Mouse (Mus musculus) embryonic fibroblast, embryonic 13.5 days (primary cell): Measurements from ENCODE around the gene Ccnd2. TPM values are rescaled to one million over a fixed set of nuclear protein-coding genes. Genes with fewer than 3 reads are reported as not detected.
A peak's percentile ranks its signal among the peaks of the same experiment; 100 is the strongest.

Source experiments
- H3K27ac ChIP-seq: 2 replicates; pipeline ENCODE4 v1.5.1; 2012; ENCODE audit warnings: low read length, control low read depth, inconsistent platforms; ENCODE audit not compliant: insufficient read depth
- H3K4me1 ChIP-seq: 2 replicates; pipeline ENCODE4 v1.6.1; 2011; ENCODE audit warnings: low read length; ENCODE audit not compliant: control insufficient read depth, insufficient read depth
- H3K4me3 ChIP-seq: 2 replicates; pipeline ENCODE4 v1.5.1; 2011; ENCODE audit warnings: mild to moderate bottlenecking, control low read depth, low read length; ENCODE audit not compliant: insufficient read depth
- CTCF ChIP-seq: IDR thresholded peaks from 2 replicates; pipeline ENCODE4 v1.5.1; 2011; ENCODE audit warnings: mild to moderate bottlenecking, control low read depth, low read length, moderate library complexity, borderline replicate concordance; ENCODE audit not compliant: insufficient read depth
- POLR2A ChIP-seq: IDR thresholded peaks from 2 replicates; pipeline ENCODE4 v1.6.1; 2011; ENCODE audit warnings: low read depth, mild to moderate bottlenecking, control low read depth, low read length, moderate library complexity
- polyA plus RNA-seq: library from polyadenylated mRNA; stranded (reverse); fragments of >200 nt; gene quantifications from 2 replicates; pipeline ENCODE4 v1.2.4, GENCODE M21; 2011; ENCODE audit warnings: low read depth; ENCODE audit not compliant: missing spikeins, insufficient read length

Ccnd2 gene
- polyA plus RNA-seq, 1 experiment: 2,298 TPM

DNA sequence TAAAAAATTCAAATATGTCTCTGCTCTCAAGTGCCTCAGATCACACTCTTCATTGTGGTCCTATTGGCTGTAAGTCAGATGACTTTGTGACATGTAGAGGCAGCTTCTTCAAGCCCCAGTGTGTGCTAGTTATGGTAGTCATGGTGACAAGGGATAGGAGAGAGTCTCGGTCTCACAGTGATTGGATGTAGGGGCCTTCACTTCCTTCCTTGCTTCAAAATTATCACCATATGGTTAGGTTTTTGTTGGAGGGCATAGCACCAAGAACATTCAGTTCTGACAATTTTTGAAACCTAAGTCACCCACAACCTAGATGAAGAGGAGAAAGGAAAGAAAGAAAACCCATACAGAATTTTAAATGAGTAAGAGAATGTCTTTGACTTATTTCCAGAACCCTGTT lies 5.3 kb upstream of the Ccnd2 start:
- no peak overlapping the region for H3K27ac ChIP-seq
- no peaks in the 10 kb centered on the region for H3K4me1 ChIP-seq
- TF ChIP-seq POLR2A (no peak), CTCF (no peak)
- no peak overlapping the region for H3K4me3 ChIP-seq

DNA sequence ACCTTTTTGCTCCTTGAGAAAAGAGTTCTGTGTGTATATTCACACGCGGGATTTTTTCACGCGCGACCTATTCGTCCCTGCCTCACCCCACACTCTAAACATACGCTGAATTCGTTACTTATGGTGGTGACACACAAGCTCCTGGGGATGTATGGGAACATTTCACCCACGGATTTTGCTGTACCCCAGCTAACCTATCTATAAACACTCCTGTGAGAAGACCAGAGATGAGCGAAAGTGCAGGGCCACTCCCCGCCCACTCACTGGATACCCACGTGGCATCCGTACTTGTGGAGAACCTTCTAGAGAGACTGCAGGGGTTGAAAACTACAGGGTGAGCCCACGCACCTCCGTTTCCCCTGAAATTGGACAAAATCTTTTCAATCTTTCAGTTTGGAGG lies 3.5 kb upstream of the Ccnd2 start:
- no peaks in the 10 kb centered on the region for H3K4me1 ChIP-seq
- H3K27ac ChIP-seq: no peak overlapping the region
- no peak for TF ChIP-seq POLR2A
- TF ChIP-seq CTCF: no peak
- peak overlapping the region; percentile 46 for H3K4me3 ChIP-seq

DNA sequence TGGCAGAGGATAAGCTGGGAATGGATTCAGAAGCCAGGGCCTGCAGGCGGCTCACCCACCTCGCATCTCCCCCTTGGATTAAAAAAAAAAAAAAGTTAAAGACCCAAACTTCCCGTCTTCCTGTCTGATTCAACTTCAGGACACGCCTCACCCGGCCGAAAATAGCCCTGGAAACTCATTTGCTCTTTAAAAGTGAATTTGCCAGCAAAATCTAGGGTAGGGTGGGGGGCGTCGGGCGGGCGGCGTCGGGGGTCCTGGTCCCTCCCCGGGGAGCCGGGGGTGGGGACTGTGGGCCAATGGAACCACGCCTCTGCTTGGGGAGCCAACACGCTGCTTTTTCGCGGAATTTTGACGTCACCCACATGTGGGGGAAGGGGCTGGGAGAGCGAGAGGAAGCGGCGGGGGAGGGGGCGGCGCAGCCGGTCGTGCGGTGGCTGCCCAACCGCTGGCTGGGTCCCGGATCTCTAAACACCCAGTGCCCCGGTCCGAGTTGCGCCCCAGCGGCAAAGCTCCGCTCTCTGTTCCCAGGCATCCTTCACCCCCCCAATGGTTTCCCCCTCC lies 2.8 kb upstream of the Ccnd2 start:
- Histone ChIP-seq H3K4me3 (peak overlapping the region; percentile 46), H3K4me1 (no peaks in the 10 kb centered on the region), H3K27ac (peak overlapping the region; percentile 76)
- TF ChIP-seq POLR2A (peak; percentile 57; the same call in 1 of the 2 replicates), CTCF (no peak)

DNA sequence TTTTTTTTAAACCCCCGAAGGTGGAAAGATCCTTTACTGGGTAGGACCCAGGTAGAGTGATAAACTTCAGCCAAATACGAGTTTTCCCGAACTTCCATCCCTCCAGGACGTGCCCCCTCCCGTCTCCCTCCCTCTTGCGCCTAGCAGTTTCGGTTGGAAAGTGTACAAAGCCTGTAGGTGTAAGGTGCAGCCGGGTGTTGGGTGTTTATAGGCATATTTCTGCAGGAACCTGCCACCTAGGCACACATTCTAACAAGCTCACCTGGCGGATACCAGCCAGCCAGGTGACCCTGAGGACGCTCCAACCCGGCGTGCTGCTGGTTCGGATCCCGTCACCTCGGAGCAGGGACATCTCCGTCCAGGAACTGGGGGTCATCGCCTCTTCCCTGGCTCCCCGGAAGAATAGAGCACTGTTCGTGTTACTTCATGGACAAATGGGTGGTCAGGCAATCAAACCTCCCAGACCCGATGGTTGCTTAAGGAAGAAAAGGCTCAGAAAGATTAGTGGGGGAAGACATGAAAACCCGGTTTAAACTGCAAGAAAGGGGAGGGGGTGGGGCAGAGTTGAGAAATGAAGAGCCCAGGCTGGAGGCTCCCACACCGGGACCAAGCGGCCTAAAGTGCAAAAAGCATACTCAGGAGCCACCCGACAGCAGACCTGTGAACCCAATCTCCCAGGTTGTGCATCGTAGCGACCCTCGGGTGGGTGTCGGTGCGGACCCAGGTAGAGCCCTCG lies 2.1 kb upstream of the Ccnd2 start:
- H3K4me1 ChIP-seq: no peaks in the 10 kb centered on the region
- H3K27ac ChIP-seq: peak overlapping the region; percentile 76
- TF ChIP-seq POLR2A (peak; percentile 44; the same call in 1 of the 2 replicates), CTCF (no peak)
- peak overlapping the region; percentile 46 for H3K4me3 ChIP-seq

DNA sequence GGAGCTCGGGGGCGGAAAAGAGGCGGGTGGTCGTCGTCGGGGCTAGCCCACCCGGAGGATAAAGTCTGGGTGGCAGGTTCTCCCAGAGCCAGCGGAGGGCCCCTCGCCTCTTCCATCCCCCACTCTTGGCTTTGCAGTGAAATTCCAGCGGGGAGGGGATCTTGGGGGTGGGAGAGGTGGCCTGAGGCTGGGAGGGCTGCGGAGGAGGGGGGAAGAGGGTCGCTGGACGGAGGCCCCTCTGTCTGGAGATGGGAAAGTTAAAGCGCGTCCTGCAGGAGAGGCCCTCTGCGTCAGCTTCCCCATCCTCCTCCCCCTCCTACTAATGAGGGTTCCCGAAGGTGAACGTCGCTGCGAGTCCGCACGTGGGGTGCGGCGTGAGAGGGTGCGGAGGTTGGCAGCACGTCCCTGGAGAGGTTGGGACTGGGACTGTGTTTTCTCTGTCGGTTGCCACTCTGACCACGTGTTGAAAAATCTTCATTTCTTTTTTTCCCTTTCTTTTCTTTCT lies 1.4 kb upstream of the Ccnd2 start:
- TF ChIP-seq POLR2A (peak; percentile 71), CTCF (no peak)
- peak overlapping the region; percentile 76; the same call in 1 of the 2 replicates for H3K27ac ChIP-seq
- H3K4me3 ChIP-seq: peak overlapping the region; percentile 46
- H3K4me1 ChIP-seq: no peaks in the 10 kb centered on the region

DNA sequence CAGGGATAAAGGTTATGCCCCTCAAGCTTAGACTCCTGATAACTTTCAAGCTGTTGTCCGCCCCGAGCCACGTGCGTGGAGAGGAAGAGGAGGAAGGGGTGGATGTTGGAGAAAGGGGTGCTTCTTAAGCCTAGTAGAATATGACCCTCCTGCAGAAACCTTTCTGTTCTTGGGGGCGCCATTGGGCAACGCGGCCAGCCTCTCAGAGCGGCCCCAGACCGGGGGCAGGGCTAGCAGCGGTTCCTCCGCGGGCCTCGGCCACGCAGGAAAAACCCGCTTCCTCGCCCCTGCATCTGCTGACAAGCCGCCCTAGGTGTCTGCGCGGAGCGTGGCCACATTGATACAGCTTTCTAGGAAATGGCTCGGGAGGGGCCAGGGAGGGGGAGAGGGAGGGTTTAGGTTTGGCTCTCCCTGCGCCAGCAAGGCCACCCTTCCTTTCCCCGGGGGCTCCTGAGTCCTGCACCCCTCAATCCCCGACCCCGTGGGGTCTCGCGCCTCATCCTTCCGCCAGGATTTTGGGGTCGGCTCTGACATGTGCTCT lies 358 bp downstream of the Ccnd2 start:
- TF ChIP-seq CTCF: no peak
- TF ChIP-seq POLR2A: peak; percentile 44
- H3K4me1 ChIP-seq: no peaks in the 10 kb centered on the region

DNA sequence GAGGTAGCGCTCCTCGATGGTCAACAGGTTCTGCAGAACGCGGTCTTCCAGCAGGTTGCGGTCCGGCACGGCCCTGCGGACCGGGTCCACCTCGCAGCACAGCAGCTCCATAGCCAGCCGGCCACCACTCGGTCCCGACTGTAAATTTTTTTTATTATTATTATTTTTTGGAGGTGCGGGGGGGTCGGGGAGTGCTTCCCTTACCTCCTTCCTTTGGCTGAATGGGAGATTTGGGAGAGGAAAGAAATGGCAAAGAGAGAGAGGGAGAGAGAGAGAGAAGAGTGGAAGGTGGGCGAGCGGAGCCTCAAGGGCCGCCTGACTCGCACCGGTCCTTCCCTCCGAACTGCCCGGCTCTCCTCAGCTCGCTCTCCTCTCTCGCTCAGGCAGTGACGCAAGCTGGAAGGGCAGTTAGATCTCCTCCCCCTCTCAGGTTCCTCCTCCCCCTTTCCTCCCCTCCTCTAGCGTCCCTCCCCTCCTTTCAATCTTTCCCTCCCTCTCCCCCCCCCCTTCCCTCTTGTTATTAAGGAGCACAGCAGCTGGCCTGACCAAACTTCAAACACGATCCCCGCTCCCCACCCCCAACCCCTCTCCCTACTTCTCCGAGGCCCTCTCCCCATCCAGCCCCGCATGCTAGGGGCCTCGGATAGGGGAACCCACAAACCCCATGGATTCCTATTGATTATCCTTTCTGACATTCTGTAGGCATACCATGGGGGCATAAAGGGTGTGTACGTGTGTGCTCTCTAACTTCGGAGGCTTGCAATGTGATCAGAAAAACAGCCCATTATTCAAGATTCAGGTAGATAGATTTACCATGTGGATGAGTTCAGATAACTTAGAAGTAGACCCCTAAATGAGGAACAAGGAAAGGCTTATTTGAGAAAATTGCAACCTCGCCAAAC lies 1.1 kb downstream of the Ccnd2 start:
- Histone ChIP-seq H3K4me1 (no peaks in the 10 kb centered on the region), H3K4me3 (peak overlapping the region; percentile 87), H3K27ac (peak overlapping the region; percentile 91)
- no peak for TF ChIP-seq CTCF
- TF ChIP-seq POLR2A: peak; percentile 100

More for the DNA sequence above, 358 bp downstream of the Ccnd2 start:
- H3K27ac ChIP-seq: peak overlapping the region; percentile 80
- H3K4me3 ChIP-seq: peak overlapping the region; percentile 6

DNA sequence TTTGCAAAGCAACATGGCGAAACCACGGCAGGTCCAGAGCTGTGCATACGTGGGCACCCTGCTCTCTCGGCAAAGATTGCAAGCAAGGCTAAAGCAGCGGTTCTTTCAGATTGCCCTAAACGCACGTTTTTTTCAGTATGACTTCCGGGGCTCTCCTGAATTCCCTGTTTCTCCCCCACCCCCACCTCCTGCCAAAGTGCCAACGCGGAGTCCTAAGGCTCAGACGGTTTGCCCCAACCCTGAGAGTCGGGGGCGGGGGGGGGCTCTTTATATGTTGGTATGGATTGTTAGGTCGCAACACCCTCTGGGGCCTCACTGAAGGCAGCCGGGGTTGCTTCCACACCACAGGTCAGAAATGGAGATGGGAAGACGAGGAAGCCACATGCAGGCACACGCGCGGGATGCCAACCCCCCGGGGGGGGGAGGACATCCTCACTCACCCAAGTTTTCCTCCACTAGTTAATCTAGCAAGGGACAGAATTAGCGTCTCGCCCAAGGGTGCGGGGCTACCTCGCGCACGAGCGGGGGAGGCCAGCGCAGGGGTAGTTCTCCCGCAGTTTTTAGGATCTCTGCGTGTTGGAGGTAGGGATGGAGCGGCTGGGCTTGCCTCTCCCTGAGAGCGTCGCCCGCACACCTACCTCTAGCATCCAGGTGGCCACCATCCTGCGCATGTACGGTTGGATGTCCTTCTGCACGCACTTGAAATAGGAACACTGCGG lies 1.9 kb downstream of the Ccnd2 start:
- peak overlapping the region; percentile 91 for H3K27ac ChIP-seq
- H3K4me1 ChIP-seq: no peaks in the 10 kb centered on the region
- TF ChIP-seq CTCF (no peak), POLR2A (peak; percentile 56)
- H3K4me3 ChIP-seq: peak overlapping the region; percentile 87

DNA sequence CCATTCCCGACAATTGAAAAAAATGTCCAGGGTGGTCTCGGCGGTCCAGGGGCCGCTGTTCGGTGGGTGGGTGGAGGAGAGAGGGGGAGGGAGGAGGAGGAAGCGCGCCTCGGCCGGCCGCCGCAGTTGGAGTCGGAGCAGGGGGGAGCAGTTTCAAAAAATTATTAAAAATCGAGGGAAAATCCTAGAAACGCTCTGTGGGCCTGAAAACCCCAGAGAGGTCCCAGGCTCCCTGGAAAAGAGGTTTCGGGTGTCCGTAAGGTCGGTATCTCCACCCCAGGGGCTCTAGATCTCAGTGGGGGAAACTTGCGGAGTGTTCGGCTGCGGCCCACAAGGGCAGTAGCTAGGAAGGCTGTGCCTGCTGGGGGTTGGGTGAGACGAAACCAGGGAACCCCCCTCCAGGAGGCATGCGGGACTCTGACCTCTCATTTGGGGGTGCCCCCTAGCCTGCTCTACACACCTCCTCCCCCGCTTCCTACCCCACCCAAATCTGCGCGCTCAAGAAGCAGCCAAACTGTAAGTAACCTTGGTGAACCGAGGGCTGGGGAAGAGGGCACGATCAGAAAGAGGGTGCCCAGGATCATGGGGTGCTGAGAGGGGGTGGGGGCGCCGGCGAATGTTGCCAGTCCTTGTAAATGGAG lies 2.6 kb downstream of the Ccnd2 start:
- Histone ChIP-seq H3K27ac (peak overlapping the region; percentile 91), H3K4me1 (no peaks in the 10 kb centered on the region), H3K4me3 (peak overlapping the region; percentile 87)
- TF ChIP-seq CTCF: no peak
